Mouse (Mus musculus) T-helper 17 cell (primary cell): ENCODE results near the gene B230118H07Rik.

Source experiments
- in situ Hi-C, 2 experiments: fragments of 300-600 bp; cut with MboI, MseI; formaldehyde crosslinking; loops; 1 replicate in 1 of 2; 2 replicates in 1 of 2; pipeline ENCODE4 v1.15.1; 2025; ENCODE audit warnings: high pct_unique_total_duplicates in 2 of 2

The B230118H07Rik gene

DNA sequence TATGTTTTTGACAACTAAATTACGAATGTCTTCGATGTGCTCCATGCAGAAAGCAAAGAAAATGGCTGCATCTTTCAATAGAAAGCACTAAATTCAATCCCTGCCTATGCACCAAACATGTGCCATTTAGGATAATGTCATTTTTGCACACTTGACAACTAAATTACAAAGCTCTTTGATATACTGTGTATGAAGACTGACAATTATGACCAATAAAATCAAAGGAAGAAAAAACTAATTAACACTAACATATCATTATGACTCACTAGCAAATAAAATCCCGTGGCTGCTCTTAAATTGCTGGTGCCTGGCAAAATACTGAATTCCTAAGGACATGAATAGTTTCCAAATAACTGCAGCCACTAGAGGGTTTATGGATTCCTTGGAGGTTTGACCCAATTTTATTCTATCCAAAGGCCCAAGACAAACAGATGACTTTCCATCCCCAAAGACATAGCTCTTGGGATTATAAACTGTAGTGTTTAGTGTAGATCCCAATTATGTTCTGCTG lies 9.4 kb downstream of the B230118H07Rik start:
- in situ Hi-C loops: no loop called here

DNA sequence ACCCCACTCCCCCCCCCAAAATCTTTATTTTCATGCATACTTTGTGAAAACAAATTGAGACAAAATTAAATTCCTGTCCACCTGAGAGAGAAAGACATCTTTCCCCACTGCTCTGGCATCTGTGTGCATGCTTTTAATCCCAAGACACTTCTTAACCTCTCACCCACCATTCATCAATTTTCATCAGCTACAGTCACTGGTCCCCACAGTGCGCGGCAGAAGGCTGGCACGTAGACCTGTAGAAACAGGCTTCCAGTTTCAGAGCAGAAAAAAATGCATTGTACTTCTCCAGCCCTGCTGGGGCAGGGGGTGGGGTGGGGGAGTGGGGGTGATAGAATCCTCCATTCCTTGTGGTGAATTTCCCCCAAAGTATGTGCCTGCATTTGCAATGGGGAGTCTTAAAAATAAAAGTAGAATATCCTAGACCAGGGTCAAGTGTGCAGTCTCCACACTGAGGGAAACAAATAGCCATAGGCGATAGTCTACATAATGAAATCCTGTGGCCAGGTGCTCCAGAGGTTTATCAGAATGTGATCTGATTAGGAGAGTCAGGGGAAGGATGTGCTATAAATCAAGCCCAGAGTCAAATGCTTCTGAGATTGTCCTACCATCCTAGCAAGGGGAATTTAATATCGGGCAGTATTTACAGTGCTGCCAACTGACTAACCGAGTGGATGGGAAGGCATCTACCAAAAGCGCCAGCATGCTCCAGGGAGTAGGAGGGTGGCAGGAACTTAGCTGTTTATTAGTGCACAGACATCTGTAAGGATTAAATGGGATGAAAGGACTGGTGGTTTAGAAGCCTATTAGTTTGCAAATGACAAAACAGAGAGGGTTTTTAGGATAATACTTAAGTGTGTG lies 10.1 kb downstream of the B230118H07Rik start:
- in situ Hi-C loops: no loop called here

DNA sequence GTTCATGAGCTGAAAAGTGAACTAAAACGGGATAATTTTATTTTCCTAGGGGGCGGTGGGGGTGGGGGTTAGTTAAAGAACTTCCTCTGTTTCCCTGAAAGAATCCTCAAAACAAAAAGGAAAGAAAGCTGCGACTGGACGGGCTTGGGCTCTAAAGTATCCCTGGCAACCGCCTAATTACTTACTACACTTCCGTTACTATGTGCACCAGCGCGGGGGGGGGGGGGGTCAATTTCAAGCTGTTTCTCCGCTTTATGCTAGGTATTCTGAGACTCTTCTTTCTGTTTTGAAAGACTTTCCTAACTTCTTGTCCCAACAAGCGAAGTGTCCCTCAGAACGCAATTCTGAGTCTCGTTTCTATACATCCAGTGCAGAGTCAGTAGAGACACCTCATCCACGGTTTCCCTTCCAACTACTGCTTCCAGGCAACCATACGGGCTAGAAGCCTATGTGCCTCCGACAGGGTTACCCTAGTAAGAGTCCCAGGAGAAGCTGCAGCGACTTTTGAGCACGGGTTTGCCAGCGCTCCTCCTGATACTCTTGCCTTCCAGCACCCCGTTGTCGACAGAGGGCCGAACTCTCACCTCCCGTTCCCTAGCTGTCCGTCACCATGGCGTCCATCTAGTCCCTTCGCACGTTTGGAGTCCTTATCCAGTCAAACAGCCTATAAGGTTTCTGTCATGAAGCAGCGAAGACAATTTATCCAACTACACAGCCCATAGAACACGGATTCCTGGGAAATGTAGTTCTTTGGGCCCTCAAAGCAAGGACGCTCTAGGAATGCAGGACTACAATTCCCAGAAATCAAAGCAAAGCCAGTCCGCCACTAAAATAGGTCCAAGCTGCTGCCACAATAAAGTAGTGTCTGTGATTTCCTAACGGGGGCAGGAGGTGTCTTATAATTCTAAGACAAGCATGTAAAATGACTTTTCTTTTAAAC lies 20.8 kb downstream of the B230118H07Rik start:
- in situ Hi-C loops: no loop called here

DNA sequence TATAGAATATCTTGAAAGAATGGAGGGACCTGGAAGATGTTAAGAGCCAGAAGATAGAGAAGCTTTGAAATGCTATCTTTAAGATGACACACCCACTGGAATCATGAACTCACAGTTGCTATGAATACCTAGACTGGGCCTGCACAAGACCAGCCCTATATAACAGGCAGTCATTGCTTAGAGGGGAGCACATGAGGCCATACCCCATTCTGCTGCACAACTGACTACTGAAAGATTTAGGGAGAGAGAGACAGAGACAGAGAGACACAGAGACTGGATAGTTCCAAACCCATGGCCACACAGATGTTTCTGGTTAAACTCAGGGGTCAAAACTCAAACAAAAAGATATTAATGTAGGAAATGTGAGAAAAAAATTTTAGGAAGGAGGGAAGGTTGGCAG lies 22.1 kb downstream of the B230118H07Rik start:
- in situ Hi-C loops: no loop called here

DNA sequence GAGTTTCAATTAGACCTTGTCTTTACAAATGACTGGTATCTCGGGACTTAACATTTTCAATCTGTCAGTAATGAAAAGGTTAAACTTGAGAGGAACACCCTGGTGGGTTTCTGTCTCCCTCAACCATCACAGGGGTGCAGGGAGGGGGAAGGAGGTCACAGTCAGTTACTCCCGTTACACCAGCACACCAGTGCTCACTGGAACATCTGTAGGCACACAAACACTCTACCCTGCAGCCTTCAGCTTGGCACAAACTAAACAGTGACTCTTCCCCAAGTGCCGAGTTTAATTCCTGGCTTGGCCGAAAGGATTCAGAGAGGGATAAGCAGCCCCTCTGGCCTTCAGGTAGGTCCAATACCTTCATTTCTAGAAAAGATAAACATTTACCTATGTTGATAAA lies 24.8 kb downstream of the B230118H07Rik start, which contains the start of gene Rag2:
Gene Rag2, plus strand, starts transcription at position 193 of the 400 bp plus-strand sequence.
- in situ Hi-C loops: no loop called here

DNA sequence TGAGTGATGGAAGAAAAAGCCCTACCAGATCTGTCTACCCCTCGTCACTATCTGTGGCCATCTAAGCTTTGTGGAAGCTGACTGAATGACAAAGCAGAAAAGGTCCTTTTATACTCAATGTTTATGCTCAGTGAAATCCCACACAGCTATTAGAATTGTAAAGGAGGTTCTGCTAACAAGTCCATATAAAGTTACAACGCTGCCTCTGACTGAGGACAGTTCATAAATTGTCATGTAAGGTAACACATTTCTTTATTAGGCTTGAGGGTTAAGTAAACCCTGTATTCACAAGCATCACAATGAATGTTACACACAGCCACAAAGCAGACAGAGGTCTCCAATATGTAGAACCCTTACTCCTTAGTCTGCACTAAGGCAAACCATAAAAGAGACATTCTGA lies 25.3 kb downstream of the B230118H07Rik start:
- in situ Hi-C loops: no loop called here

DNA sequence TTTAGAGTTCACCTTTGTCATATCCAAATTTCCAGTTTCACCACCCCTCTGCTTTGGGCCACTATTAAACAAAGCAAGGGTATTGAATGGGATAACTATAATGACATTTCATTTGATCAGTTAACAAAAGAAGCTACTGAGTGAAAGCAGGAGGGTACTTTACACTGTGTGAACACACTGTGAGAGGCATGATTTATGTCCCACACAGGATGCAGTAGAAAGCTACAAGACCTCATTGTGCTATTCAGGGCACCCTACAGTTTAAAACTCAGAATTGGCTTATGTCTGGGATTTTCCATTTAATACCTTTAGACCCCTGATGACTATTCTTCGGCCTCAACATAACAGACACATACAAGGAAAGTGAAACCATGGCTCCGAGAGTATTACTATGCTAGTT lies 26.3 kb downstream of the B230118H07Rik start:
- in situ Hi-C loops: no loop called here

DNA sequence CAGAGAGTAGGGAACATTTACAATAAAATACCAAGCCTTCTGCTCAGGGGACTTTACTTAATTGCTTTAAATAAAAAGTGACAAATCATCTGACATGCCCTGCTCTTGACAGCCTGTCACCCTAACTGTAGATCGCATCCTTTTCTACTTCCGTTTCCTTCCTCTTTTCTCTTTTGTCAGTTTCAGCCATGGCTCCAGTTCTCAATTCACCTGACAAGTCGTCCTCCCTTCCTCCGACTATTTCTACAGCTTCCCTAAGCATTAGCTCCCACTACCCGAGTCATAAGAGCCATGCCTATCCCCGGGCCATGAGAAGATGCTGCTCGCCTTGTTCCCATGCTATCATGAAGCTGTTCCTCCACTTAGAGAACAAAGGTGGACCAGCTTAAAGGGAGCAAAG lies 27.7 kb downstream of the B230118H07Rik start:
- in situ Hi-C loops: no loop called here

DNA sequence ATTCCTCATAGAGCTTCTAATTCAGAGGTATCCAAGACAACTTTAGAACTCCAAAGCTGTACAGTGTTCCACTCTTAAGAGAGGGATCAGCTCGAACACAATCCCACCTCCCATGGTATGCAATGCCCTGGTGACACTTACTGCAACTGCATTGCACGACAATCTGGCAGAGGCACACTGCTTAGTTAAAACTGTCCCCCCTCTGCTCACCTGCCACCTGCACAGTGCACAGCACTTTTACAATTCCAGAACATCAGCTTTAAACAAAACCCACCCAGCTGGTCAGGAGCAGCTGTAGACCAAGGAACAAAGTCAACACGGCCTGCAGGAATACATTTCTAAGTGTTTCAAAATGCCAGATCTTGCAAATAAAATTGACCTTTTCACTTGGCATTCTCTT lies 28.4 kb downstream of the B230118H07Rik start:
- in situ Hi-C loops: no loop called here

DNA sequence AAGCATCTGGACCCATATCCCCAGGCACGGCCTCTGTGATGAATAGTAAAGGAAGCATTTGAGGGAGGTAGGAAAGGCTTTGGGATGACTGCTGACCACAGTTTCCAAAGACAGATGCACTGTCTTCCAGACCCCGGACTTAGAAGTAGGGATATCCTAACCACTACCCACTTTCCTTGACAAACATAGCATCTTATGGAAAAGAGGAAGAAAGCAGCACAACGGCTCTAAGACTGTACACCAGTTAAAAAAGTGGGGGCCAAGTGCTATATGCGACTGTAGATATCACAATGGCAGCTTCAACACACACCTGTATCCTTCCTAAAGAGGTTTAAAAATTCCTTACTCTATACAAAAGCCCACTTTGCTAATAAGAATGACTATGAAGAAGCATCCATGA lies 31.0 kb downstream of the B230118H07Rik start:
- in situ Hi-C loops: no loop called here

DNA sequence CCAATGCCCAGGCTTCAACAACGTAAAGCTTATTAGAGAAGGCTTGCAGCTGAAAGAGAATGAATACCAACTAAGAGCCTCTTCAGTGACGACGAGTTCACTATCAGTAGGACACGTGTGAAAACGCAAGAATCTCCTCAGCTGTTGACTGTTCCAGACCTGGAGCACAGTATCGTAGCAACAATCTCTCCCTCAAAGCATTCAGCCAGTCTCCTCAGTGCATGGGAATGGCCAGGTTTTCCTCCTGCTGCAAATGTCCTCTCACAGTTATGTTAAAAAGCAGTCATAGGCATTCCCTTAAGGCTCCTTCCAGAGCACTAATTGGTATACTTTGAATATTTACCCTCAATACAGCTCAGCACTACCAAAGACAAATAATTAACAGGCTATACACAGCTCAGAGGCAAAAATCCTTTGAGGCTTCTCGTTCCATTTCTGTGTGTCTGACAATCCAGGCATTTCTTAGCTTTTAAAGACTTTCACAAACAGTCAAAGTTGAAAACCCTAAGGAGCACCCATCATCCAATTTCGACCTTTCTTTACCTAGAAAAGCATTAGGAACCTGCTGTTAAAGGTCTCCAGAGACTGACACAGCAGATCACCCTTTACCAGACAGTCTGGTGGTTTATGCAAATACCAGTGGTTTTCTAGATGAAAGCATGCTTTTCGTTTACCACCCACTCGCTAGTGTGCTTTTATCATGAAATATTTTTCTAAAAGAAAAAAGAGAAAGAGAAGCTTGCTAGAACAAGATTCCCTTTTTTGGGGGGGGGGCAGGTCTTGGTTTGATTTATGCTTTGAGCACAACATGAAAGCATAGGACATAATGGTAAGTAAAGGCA lies 33.6 kb downstream of the B230118H07Rik start:
- in situ Hi-C loops: no loop called here

DNA sequence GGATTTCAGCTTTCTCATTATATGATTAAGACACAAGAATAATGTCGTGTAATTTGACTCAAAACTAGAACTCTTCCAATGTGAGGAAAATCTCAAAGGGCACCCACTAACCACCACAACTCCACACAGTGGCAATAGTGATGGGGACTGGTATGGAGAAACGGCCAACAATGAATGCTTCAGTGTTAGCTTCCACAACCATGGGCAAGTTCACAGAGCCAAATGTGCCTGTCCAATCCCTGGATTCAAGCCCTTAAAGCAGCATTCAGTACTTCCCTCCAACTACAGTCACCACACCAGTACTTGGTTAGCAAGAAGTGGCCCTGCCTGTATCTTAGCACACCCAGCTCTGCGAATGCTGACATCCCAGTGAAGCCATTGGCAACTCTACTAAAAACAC lies 38.5 kb downstream of the B230118H07Rik start:
- in situ Hi-C loops: no loop called here

DNA sequence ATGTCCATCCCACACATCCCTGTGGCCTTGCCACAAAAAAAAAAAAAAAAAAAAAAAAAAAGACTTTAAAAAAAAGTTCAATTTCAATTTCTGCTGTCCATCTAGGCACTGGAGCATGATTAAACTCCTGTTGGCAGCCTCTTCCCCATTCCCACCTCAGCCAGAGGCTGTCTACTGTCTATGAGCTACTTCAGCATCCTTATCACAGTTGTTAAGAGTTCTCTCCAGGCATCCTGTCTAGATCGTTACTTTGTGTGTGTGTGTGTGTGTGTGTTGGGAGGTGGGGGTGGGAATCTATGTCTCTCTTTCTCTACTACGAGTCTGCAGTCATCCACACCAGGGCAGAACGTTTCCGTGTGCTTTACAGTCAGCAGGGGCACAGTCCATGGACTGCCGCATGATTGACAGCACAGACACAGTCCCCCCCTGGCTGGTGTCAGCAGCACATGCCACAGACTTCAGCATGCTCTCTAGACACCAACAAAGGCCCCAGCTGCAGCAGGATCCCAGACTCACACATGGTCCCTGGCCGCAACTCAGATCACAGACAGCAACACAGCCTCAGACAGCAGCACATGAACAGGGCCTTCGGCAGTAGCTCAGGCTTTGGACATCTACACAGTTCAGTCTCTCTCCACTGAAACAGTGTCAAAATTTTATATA lies 41.0 kb downstream of the B230118H07Rik start:
- in situ Hi-C loops: no loop called here

DNA sequence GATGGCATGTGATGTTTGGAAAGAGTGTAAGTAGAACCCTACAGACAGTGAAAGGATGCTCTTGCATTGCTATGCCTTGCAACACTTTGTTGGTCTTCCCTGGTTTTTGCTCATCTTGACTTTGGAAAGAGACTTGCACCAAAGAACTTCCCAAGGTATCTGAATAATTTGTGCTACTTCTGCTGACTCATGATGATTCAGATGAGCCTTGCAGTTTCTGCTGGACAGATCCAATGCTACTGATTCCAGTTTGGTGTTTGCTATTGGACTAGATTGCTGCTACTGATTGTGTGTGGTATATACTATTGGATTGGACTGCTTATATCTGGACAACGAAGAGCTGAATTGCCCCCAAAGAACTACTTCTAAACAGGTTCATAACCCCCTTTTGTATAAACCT lies 46.2 kb downstream of the B230118H07Rik start:
- in situ Hi-C loops: loop anchor here in 1 of 2 experiments (5.0 kb wide), 1 partner anchor 59 kb away; no protein-coding TSS in a partner anchor

DNA sequence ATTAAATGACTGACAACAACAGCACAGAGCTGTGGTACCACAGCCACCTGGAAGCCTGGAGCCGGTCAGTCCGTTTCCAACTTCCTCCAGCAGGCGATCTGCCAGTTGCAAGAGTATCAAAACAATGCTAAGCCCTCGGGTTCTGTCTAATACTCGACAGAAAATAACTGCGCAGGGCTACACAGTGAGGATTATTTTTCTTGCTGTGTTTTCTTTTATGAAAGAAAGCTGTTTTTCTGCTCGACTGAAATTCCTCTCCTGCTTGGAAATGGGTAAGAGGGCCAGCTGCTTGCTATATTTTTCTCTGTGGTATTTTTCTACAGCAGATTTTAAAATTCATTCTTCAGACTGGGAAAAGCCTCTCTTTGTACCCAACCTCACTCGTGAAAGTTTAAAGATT lies 48.6 kb downstream of the B230118H07Rik start:
- in situ Hi-C loops: loop anchor here in 1 of 2 experiments (5.0 kb wide), 1 partner anchor 62 kb away; no protein-coding TSS in a partner anchor

DNA sequence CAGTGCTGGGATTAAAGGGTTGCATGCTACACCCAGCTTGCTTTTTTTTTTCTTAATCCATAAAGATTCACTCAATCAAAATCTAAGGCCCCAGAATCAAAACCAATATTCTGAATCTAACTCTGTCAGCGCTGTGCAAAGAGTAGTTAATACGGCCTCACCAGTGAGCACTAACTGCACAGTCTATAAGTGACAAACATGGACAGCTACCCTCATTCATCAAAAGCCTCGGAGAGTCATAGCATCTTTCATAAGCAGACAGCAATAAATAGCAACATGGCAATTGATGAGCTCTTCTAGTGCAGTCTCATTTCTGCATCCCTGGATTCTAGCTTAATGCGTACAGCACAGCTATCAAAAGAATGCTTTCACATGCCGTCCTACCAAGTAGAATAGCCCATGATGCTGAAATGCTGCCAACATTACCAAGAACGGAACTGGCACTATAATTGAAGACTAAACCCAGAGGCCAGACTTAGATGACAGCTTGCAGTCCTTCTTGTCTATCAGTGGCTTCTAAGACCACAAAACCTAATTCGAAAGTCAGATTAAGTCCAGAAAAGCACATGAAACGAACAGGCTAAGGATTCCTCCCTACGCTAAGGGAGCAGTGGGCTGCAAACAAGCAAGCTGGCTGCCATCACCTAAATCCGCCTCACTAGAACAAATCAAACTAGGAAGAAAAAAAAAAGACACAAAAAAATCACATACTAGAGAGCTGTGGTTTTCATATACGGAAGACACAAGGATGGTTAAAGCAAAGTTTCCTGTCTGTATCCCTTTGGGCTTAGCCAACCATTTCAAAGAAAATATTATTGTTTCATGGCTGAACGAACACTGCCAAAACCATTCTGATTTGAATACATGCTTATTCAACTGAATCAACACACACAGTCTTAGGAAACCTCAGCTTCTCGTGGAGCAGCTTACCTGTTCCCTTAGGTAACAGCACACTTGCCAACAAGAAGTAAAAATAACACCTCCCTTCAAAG lies 50.8 kb downstream of the B230118H07Rik start:
- in situ Hi-C loops: no loop called here

DNA sequence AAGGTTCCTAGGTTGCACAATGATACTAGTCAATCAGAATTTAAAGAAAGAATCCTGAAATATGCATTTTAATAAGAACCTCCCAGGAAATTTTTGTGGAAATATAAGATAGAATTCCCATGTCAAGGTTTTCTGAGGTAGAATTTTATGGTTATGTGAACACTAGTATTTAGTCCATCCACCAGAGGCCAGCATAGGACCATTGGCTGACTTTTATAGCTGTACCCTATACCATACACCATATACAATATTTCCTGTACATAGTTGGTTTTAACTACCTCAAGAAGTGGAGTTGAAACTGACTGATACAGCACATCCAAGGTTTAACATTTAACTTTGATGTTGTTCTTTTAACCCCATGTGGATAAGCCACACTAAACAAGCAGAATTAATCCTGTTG lies 52.1 kb downstream of the B230118H07Rik start:
- in situ Hi-C loops: no loop called here

DNA sequence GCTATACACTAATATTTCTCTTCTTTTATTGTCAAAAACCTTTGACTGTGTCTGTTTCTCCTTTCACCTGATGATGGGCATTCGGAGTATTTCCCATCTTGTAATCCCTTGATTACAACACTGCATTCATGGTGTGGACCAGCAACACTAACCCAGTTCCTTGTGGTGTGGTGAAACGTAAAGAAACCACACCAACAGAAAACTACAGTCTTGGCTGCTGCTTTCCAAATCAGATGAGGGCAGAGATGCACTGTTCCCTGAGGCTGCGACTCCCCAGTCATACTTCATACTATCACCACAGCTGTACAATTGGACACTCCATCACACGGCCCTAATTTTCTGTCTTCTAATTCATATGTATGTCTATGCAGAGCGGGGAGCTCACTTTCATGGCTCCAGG lies 54.7 kb downstream of the B230118H07Rik start:
- in situ Hi-C loops: no loop called here

DNA sequence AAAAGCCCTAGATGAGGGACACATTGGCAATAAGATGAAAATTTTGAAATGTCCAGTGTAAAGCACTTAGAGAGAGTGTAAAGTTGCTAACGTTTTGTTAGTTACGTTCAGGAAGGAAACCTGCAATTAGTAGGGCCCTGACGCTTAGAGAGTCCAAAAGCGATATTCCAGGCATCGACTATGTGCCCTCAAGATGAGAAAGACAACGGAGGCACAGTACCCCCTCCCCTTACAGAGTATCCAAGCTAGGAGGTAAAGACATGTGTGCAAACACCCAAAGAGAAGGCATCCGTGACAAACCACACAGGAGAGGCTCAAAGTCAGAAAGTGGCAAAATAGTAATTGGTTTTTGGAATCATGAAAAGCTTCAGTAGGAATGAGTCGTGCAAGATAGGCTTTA lies 56.4 kb downstream of the B230118H07Rik start:
- in situ Hi-C loops: no loop called here
